Mouse (Mus musculus) ES-E14 (cell line): ENCODE measurements at regions not wholly inside any gene's neighbourhood (a gene's known extent, or its start where the extent isn't known, plus 50 kb on each side); places are given as distances from the start of the nearest gene placed in this dataset.

Experiments
- CHD2 ChIP-seq: IDR thresholded peaks from 2 replicates; pipeline ENCODE4 v1.6.1; 2014; ENCODE audit warnings: mild to moderate bottlenecking, low read depth, low read length, inconsistent platforms
- HCFC1 ChIP-seq: IDR thresholded peaks from 2 replicates; pipeline ENCODE4 v1.6.1; 2012; ENCODE audit warnings: low read length, inconsistent platforms, borderline replicate concordance; ENCODE audit not compliant: insufficient read depth
- MAFK ChIP-seq: IDR thresholded peaks from 2 replicates; pipeline ENCODE4 v1.6.1; 2014; ENCODE audit warnings: mild to moderate bottlenecking, low read depth, low read length, inconsistent platforms; ENCODE audit not compliant: insufficient read depth
- ZNF384 ChIP-seq: IDR thresholded peaks from 2 replicates; pipeline ENCODE4 v1.6.1; 2012; ENCODE audit warnings: low read depth, low read length, inconsistent platforms

GRCm38 (mm10) chrX:166795651-166796050, 210.1 kb upstream of the Egfl6 start:
- TF ChIP-seq HCFC1, result no peak
- TF ChIP-seq ZNF384, result no peak
- no peak for TF ChIP-seq MAFK
- no peak for TF ChIP-seq CHD2
